Mouse (Mus musculus): ENCODE measurements around the gene Snrnp25. TPM values are rescaled to one million over a fixed set of nuclear protein-coding genes. Genes with fewer than 3 reads are reported as not detected.
A peak's percentile ranks its signal among the peaks of the same experiment; 100 is the strongest.
"Not testable (repeated sequence)": the region's sequence is repeated elsewhere in the genome, so short reads cannot be mapped to it uniquely, and the experiment has no call there.

The Snrnp25 gene
- polyA plus RNA-seq, 1 experiment, result 78.7 TPM

DNA sequence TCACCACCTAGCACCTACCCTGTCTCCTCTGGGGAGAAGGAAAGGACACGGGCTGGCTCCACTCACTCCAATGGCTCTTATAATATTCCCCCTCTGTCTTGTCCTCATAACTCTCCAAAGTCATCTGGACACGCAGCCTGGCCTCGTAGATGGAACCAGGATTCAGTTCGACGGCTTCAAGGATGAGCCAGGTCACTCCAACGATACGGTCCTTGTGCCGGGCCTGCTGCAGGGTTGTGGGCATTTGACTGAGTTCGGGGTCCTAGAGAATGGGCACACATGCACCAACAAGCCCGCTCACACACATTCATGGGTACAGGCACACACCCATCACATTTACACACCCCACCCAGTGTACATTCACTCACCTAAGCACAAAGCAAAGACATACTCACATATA, 12.1 kb upstream of the Snrnp25 start:
- no peaks in the 10 kb centered on the region for H3K36me3 ChIP-seq (replicated peaks; ENCODE audit: low read length)

DNA sequence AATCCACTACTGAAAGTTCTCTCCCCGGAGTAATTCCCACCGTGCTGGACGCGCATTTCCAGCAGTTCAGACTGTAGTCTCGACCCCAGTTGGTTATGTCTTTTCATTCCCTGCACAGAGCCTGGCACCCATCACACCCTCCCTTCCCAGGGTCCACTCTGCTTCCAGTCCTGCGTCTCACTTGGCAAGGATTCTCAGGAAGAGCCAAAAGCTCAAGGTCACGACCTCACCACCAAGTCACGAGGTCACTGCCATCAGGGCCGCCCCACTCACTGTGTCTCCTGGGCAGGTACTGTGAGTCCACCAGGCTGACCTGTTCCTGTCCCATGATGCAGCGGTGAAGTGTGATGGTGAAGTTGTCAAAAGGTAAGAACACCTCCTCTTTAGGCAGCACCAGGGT, 11.1 kb upstream of the Snrnp25 start:
- no peak overlapping the region for H3K4me3 ChIP-seq (replicated peaks)
- peaks cover 28% of the 10 kb centered on the region for H3K4me1 ChIP-seq
- H3K9me3 ChIP-seq, result no peaks in the 10 kb centered on the region
- no peaks in the 10 kb centered on the region for H3K36me3 ChIP-seq (replicated peaks; ENCODE audit: low read length)
- H3K27me3 ChIP-seq (replicated peaks), result peaks cover 69% of the 10 kb centered on the region
- no peak for TF ChIP-seq GATA1 (IDR thresholded peaks at IDR 0.05; ENCODE audit: borderline replicate concordance, low read length)

More for the DNA sequence above, 12.1 kb upstream of the Snrnp25 start:
- Histone ChIP-seq H3K4me1 (peaks cover 19% of the 10 kb centered on the region), H3K9me3 (no peaks in the 10 kb centered on the region), H3K27me3 (replicated peaks) (peaks cover 67% of the 10 kb centered on the region), H3K4me3 (replicated peaks) (no peak overlapping the region)
- no peak for TF ChIP-seq FLI1 (IDR thresholded peaks at IDR 0.05; ENCODE audit: low read length)
- no peak for TF ChIP-seq GATA1 (IDR thresholded peaks at IDR 0.05; ENCODE audit: borderline replicate concordance, low read length)

DNA sequence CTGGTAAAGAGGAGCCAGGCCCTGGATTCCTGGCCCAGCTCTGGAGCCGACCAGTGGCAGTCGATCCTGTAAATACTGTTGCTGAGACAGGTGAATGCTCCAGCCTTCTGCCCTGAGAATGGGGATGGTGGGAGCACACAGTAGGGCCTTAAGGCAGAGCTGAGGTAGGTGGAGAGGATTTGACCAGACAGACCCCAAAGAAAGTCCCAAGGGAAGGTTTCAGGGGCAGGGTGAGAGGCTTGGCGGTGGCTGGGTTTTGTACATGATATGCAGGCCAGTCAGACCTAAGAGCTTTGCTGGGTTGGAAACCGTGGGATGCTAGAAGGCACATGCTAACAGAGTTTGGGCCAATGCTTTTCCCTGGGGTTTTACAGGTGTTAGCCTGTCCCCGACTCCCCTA, 10.6 kb upstream of the Snrnp25 start:
- TF ChIP-seq GATA1 (IDR thresholded peaks at IDR 0.05; ENCODE audit: borderline replicate concordance, low read length), result no peak
- TF ChIP-seq FLI1 (IDR thresholded peaks at IDR 0.05; ENCODE audit: low read length), result no peak
- no peaks in the 10 kb centered on the region for H3K9me3 ChIP-seq
- H3K4me3 ChIP-seq (replicated peaks), result no peak overlapping the region
- peaks cover 65% of the 10 kb centered on the region for H3K27me3 ChIP-seq (replicated peaks)
- H3K4me1 ChIP-seq, result peaks cover 34% of the 10 kb centered on the region
- no peaks in the 10 kb centered on the region for H3K36me3 ChIP-seq (replicated peaks; ENCODE audit: low read length)

DNA sequence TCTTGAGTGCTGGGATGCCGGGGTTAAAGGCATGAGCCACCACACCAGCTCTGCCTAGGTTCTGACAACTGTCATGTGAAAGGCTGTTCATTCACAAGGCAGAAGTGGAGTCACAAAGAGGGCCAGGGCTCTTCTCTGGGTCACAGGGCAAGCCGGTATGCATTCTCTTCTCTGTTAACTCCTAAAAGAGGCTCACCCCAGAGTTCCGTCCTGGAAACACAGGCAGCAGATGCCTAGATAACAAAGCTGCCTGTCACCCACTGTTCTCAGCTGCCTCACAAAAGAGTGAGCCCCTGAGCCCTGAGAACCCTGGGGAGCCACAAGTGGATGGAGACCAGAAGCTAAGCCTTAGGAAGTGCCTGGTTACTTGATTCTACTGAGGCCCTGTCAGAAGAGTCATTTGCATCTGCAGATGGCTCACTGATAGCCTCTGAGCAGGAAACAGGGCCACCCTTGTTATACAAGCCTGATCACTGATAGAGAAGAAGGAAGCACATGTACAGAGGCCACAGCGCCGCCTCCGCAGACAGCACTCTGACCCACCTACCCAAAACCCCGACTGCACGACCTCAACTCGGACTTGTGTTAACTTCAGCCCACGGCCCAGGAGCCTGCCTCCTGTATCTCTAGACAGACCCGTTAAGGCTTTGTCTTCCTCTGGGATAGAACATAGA, 9.2 kb upstream of the Snrnp25 start:
- H3K4me3 ChIP-seq (replicated peaks), result no peak overlapping the region
- peaks cover 57% of the 10 kb centered on the region for H3K27me3 ChIP-seq (replicated peaks)
- H3K36me3 ChIP-seq (replicated peaks; ENCODE audit: low read length), result no peaks in the 10 kb centered on the region
- peaks cover 44% of the 10 kb centered on the region for H3K4me1 ChIP-seq
- TF ChIP-seq FLI1 (IDR thresholded peaks at IDR 0.05; ENCODE audit: low read length), result no peak
- no peaks in the 10 kb centered on the region for H3K9me3 ChIP-seq

DNA sequence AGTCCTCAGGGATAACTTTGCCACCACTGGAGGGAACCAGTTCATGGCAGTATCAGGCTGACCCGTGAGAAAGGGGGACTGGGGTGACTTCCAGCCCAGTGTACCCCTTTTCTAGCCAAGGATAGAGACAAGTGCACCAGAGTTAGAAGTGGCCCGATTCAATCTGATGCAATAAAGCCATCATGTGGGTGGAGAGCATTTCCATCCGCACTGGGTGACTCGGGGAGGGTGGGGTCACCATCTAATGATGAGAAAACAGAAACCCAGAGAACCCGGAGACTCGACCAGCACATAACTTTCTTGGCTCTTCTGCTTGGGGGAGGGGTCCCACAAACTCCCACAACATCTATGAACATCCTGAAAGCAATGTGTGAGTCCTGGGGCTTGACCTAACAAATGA, 8.5 kb upstream of the Snrnp25 start:
- Histone ChIP-seq H3K36me3 (replicated peaks; ENCODE audit: low read length) (no peaks in the 10 kb centered on the region), H3K4me3 (replicated peaks) (no peak overlapping the region)
- no peak for TF ChIP-seq FLI1 (IDR thresholded peaks at IDR 0.05; ENCODE audit: low read length)
- TF ChIP-seq GATA1 (IDR thresholded peaks at IDR 0.05; ENCODE audit: borderline replicate concordance, low read length), result no peak

DNA sequence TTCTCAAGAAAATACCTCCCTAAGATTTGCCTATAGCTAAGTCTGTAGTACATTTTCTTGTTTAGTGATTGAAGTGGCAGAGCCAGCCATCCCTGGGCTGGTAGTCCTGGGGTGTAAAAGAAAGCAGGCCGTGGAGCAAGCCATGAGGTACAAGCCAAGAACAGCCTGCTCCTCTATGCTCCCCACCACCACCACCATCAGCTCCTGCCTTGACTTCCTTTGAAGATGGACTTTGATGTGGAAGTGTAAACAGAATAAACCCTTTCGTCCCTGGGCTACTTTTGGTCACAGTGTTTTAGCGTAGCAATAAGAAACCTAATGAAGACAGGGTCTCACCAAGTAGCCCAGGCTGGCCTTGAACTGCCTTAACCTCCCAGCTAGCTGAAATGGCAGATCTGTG, 7.4 kb upstream of the Snrnp25 start:
- no peak for TF ChIP-seq FLI1 (IDR thresholded peaks at IDR 0.05; ENCODE audit: low read length)
- TF ChIP-seq GATA1 (IDR thresholded peaks at IDR 0.05; ENCODE audit: borderline replicate concordance, low read length), result no peak
- Histone ChIP-seq H3K27me3 (replicated peaks) (peaks cover 48% of the 10 kb centered on the region), H3K4me3 (replicated peaks) (no peak overlapping the region), H3K9me3 (no peaks in the 10 kb centered on the region), H3K36me3 (replicated peaks; ENCODE audit: low read length) (no peaks in the 10 kb centered on the region), H3K4me1 (peaks cover 51% of the 10 kb centered on the region)

More for the DNA sequence above, 8.5 kb upstream of the Snrnp25 start:
- peaks cover 53% of the 10 kb centered on the region for H3K27me3 ChIP-seq (replicated peaks)
- no peaks in the 10 kb centered on the region for H3K9me3 ChIP-seq
- H3K4me1 ChIP-seq, result peaks cover 44% of the 10 kb centered on the region

DNA sequence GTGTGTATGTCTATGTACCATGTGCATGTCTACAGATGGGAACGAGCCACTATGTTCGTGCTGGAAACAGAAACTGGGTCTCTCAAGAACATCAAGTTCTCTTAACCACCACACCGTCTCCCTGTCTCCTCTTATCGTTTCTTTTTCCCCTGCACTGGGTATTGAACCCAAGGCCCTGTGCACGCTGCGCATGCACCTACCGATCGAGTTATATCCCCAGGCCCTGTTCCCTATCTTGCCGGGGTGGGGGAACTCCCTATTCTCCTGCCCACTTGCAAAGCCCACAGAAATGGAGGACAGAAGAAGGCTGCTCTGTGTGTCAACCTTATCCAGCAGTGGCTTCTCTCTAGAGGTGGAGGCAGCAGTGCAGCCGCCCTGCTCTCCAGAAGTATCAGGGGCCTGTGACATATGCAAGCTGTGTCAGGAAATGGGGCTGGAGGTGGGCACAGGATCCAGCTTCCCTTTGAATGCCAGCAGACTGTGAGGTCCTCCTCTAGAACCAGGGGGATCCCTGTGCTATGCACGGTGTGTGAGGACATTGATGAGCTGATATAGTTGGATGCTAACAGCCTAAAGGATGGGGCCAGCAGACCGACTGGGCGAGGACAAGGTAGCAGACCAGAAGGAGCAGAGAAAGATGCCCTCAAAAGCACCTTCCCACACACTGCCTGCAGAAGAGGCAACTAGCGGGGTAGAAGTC, 6.8 kb upstream of the Snrnp25 start:
- TF ChIP-seq FLI1 (IDR thresholded peaks at IDR 0.05; ENCODE audit: low read length) (no peak), GATA1 (IDR thresholded peaks at IDR 0.05; ENCODE audit: borderline replicate concordance, low read length) (no peak)
- H3K9me3 ChIP-seq, result no peaks in the 10 kb centered on the region
- no peaks in the 10 kb centered on the region for H3K36me3 ChIP-seq (replicated peaks; ENCODE audit: low read length)
- H3K4me1 ChIP-seq, result peaks cover 54% of the 10 kb centered on the region
- H3K27me3 ChIP-seq (replicated peaks), result peaks cover 44% of the 10 kb centered on the region
- H3K4me3 ChIP-seq (replicated peaks), result no peak overlapping the region

DNA sequence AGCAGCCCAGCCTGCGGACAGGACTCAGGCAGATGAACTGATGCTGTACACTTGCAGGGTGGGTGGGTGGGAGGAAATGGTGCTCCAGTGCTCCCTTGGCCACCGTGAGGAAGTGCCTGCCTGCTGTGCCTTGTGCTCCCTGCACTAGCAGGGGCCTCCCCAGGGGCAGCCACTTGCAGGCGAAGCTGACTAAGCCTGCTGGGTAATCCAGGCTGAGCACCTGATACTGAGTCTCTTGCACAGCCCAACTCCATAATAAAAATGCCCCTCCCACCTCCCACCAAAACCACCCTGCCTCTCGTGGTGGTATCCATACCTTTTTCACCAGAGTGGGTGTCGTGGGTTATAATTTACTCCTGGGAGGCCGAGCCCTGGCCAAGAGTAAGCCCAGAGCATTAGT, 6.0 kb upstream of the Snrnp25 start:
- H3K4me3 ChIP-seq (replicated peaks), result peak overlapping the region; percentile 53
- TF ChIP-seq FLI1 (IDR thresholded peaks at IDR 0.05; ENCODE audit: low read length) (no peak), GATA1 (IDR thresholded peaks at IDR 0.05; ENCODE audit: borderline replicate concordance, low read length) (no peak)

DNA sequence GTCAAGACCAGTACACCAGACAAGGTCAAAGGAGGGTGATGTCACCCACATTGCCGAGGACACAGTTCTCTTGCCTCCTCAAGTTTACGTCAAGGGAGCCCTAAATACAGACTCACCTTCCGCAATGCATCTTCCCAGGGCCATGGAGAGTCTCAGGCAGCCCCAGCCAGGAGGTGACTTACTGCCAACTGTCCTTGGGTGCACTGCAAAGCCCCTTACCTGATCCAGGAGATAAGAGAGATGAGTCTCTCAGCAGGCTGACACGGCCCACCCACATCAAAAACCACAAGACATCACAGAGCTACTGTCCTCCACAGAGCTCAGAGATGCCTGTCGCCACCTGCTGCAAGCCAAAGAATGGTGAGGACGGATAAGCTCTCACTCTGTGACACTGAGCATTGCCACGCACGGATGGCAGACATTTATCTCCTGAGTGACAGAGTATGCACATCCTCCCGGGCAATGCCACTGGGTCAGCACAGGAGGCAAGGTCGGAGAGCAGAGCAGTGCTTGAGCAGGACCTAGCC, 5.1 kb upstream of the Snrnp25 start, which contains the start of gene Il9r:
Gene Il9r (minus strand): TSS at position 205 of the 527 bp plus-strand sequence.
- no peaks in the 10 kb centered on the region for H3K9me3 ChIP-seq
- H3K4me1 ChIP-seq, result peaks cover 59% of the 10 kb centered on the region
- TF ChIP-seq GATA1 (IDR thresholded peaks at IDR 0.05; ENCODE audit: borderline replicate concordance, low read length) (no peak), FLI1 (IDR thresholded peaks at IDR 0.05; ENCODE audit: low read length) (no peak)
- H3K4me3 ChIP-seq (replicated peaks), result peak within 1 kb of the TSS; percentile 50
- peaks cover 27% of the 10 kb centered on the region for H3K27me3 ChIP-seq (replicated peaks)
- no peaks in the 10 kb centered on the region for H3K36me3 ChIP-seq (replicated peaks; ENCODE audit: low read length)

More for the DNA sequence above, 6.0 kb upstream of the Snrnp25 start:
- Histone ChIP-seq H3K9me3 (no peaks in the 10 kb centered on the region), H3K4me1 (peaks cover 54% of the 10 kb centered on the region), H3K36me3 (replicated peaks; ENCODE audit: low read length) (no peaks in the 10 kb centered on the region), H3K27me3 (replicated peaks) (peaks cover 35% of the 10 kb centered on the region)

DNA sequence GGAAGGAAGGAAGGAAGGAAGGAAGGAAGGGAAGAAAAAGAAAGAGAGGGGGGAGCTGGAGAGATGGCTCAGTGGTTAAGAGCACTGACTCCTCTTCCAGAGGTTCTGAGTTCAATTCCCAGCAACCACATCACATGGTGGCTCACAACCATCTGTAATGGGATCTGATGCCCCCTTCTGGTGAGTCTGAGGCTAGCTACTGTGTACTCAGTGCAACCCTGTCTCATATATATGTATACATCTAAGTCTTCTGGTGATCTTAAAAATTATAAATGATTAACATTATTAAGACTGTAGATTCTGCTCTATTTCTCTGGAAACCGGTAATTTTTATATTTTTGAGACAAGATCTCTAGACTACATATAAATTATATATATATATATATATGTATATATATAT, 4.2 kb upstream of the Snrnp25 start:
- not testable (repeated sequence) for H3K9me3 ChIP-seq; H3K36me3 ChIP-seq (replicated peaks; ENCODE audit: low read length); H3K4me3 ChIP-seq (replicated peaks)
- Histone ChIP-seq H3K27me3 (replicated peaks) (peaks cover 21% of the 10 kb centered on the region), H3K4me1 (peaks cover 57% of the 10 kb centered on the region)

Measured in megakaryocyte, embryonic 14.5 days (primary cell).